Mouse (Mus musculus) forebrain, embryonic 10.5 days (tissue): ENCODE measurements around the gene Scml2. TPM values are rescaled to one million over a fixed set of nuclear protein-coding genes. Genes with fewer than 3 reads are reported as not detected.
"Not testable (repeated sequence)": the region's sequence is repeated elsewhere in the genome, so short reads cannot be mapped to it uniquely, and the experiment has no call there.

ENCODE experiments used
- DNase-seq: peaks from one replicate; pipeline ENCODE4 v3.0.0-alpha.2; 2017; ENCODE audit warnings: low spot score; ENCODE audit errors: extremely low spot score
- H3K27ac ChIP-seq: fragments of 300-500 bp; sonication (generic); 2 replicates; pipeline ENCODE4 v1.5.1; 2016; ENCODE audit warnings: mild to moderate bottlenecking
- H3K27me3 ChIP-seq: fragments of 300-500 bp; sonication (generic); 2 replicates; pipeline ENCODE4 v1.6.1; 2016; ENCODE audit warnings: mild to moderate bottlenecking; ENCODE audit not compliant: poor library complexity, severe bottlenecking
- H3K36me3 ChIP-seq: fragments of 300-500 bp; sonication (generic); replicated peaks from 2 replicates; pipeline ENCODE4 v1.6.1; 2016; ENCODE audit warnings: mild to moderate bottlenecking, moderate library complexity
- H3K4me1 ChIP-seq: fragments of 300-500 bp; sonication (generic); 2 replicates; pipeline ENCODE4 v1.6.1; 2016
- H3K4me3 ChIP-seq: fragments of 300-500 bp; sonication (generic); 2 replicates; pipeline ENCODE4 v1.5.1; 2016; ENCODE audit warnings: mild to moderate bottlenecking, moderate library complexity
- H3K9me3 ChIP-seq: fragments of 300-500 bp; sonication (generic); 2 replicates; pipeline ENCODE4 v1.6.1; 2016; ENCODE audit warnings: mild to moderate bottlenecking, moderate library complexity
- WGBS: fragments of 180-500 bp; shearing (Covaris S2); methylation state at CpG from one replicate; pipeline ENCODE4 v1.1.7; 2016; 5-methylcytosine and 5-hydroxymethylcytosine counted together
- polyA plus RNA-seq: library from polyadenylated mRNA; unstranded; fragments of >200 nt; fragmentation: Nextera tagmentation; extraction: Ambion mirVana; gene quantifications from 2 replicates; pipeline ENCODE4 v1.2.1, GENCODE M21; 2016

Gene Scml2
- polyA plus RNA-seq: 3.1 and 3.9 TPM in 2 replicates

GRCm38 (mm10) chrX:161116893-161117292 is at the start of gene Scml2:
Gene Scml2 (plus strand): TSS chrX:161117193.
- not testable (repeated sequence) for H3K4me1 ChIP-seq, DNase-seq, H3K4me3 ChIP-seq, H3K36me3 ChIP-seq, H3K9me3 ChIP-seq, H3K27ac ChIP-seq
- 94% methylated on average over 5 of the region's 14 CpGs for WGBS
- H3K27me3 ChIP-seq: peaks cover 68% of the 10 kb centered on the region

- H3K4me3 ChIP-seq, H3K36me3 ChIP-seq, H3K27ac ChIP-seq, H3K4me1 ChIP-seq, DNase-seq, H3K27me3 ChIP-seq, H3K9me3 ChIP-seq: not testable (repeated sequence)
- WGBS: 87% methylated on average over 6 of the region's 6 CpGs
Measured at GRCm38 (mm10) chrX:161075576-161075975, 41.4 kb upstream of the Scml2 start.

- Histone ChIP-seq H3K9me3 (no peaks in the 10 kb centered on the region), H3K27me3 (peaks cover 66% of the 10 kb centered on the region), H3K4me3 (peak overlapping the region; percentile 58), H3K27ac (peak overlapping the region; percentile 87), H3K4me1 (peaks cover 4% of the 10 kb centered on the region; the same call in 1 of the 2 replicates), H3K36me3 (no peaks in the 10 kb centered on the region)
- WGBS: 22% methylated on average over 22 of the region's 22 CpGs
- peak; percentile 55 for DNase-seq
Measured at GRCm38 (mm10) chrX:161162314-161163068, 45.5 kb downstream of the Scml2 start.

GRCm38 (mm10) chrX:161163069-161163416 is 46.0 kb downstream of the Scml2 start:
- Histone ChIP-seq H3K9me3 (no peaks in the 10 kb centered on the region), H3K4me1 (peaks cover 4% of the 10 kb centered on the region; the same call in 1 of the 2 replicates), H3K27me3 (peaks cover 65% of the 10 kb centered on the region), H3K36me3 (no peaks in the 10 kb centered on the region), H3K4me3 (peak overlapping the region; percentile 58), H3K27ac (peak overlapping the region; percentile 87)
- WGBS: 17% methylated on average over 6 of the region's 6 CpGs
- DNase-seq: peak; percentile 37

- not testable (repeated sequence) for H3K4me3 ChIP-seq, H3K4me1 ChIP-seq, H3K9me3 ChIP-seq, H3K36me3 ChIP-seq, DNase-seq, H3K27ac ChIP-seq
- 75% methylated on average over 2 of the region's 2 CpGs for WGBS
- H3K27me3 ChIP-seq: peaks cover 47% of the 10 kb centered on the region
Measured at GRCm38 (mm10) chrX:161287156-161287555, 170.2 kb downstream of the Scml2 start, which contains the start of gene Gm15262. Gene Gm15262 (plus strand): TSS chrX:161287456.

Other genes with a start within 250 kb of the Scml2 start
- 0.31 and 0.34 TPM in 2 replicates for gene Gja6, start 210.1 kb upstream of the Scml2 start, polyA plus RNA-seq
- 3.0 and 3.2 TPM in 2 replicates for gene Cdkl5, start 122.5 kb upstream of the Scml2 start, polyA plus RNA-seq
- not detected in 2 replicates for gene Gm15262, start 170.3 kb downstream of the Scml2 start, polyA plus RNA-seq